Mouse (Mus musculus): ENCODE data around the gene Gm17087.

Gm17087 gene

GRCm38 (mm10) chr17:8541974-8542538 lies 24.7 kb downstream of the Gm17087 start:
- DNase-seq: no peak

- DNase-seq: no peak
Observed at GRCm38 (mm10) chr17:8538102-8538501, 28.6 kb downstream of the Gm17087 start.

GRCm38 (mm10) chr17:8536522-8536921 lies 30.2 kb downstream of the Gm17087 start:
- no peak for DNase-seq

- no peak for DNase-seq
Observed at GRCm38 (mm10) chr17:8533828-8534227, 32.9 kb downstream of the Gm17087 start.

GRCm38 (mm10) chr17:8532609-8533008 lies 34.1 kb downstream of the Gm17087 start:
- no peak for DNase-seq

GRCm38 (mm10) chr17:8528641-8529040 lies 38.1 kb downstream of the Gm17087 start:
- no peak for DNase-seq

- DNase-seq: peak; percentile 63
Observed at GRCm38 (mm10) chr17:8526815-8527261, 39.9 kb downstream of the Gm17087 start.

GRCm38 (mm10) chr17:8525971-8526740 lies 40.6 kb downstream of the Gm17087 start:
- no peak for DNase-seq

GRCm38 (mm10) chr17:8525225-8525721 lies 41.5 kb downstream of the Gm17087 start, which contains the start of gene Pde10a:
TSS of gene Pde10a (plus strand) at chr17:8525372.
- peak; percentile 45 for DNase-seq

- DNase-seq: peak; percentile 96
Observed at GRCm38 (mm10) chr17:8524387-8525165, 42.2 kb downstream of the Gm17087 start.

GRCm38 (mm10) chr17:8523986-8524385 lies 42.8 kb downstream of the Gm17087 start:
- DNase-seq: no peak

GRCm38 (mm10) chr17:8516006-8516405 lies 50.7 kb downstream of the Gm17087 start:
- DNase-seq: peak; percentile 85

All from right cerebral cortex, adult 18-20 months (tissue).